Mouse (Mus musculus) kidney, postnatal 0 days (tissue): ENCODE results near the gene Asl. TPM values are rescaled to one million over a fixed set of nuclear protein-coding genes. Genes with fewer than 3 reads are reported as not detected.

Experiments used
- ATAC-seq: fragments of 200-750 bp; cut with Nextera tagmentation; replicated peaks from 2 replicates; pipeline ENCODE4 v1.8.0; 2017; ENCODE audit warnings: low read depth, moderate number of reproducible peaks, moderate TSS enrichment, moderate library complexity; ENCODE audit not compliant: low FRiP score
- DNase-seq: peaks from one replicate; pipeline ENCODE4 v3.0.0-alpha.2; 2016; ENCODE audit warnings: low spot score
- H3K27ac ChIP-seq: fragments of 300-500 bp; sonication (generic); 2 replicates; pipeline ENCODE4 v1.5.1; 2014; ENCODE audit warnings: mild to moderate bottlenecking
- H3K27me3 ChIP-seq: fragments of 300-500 bp; sonication (generic); 2 replicates; pipeline ENCODE4 v1.6.1; 2014; ENCODE audit warnings: low read length, mixed read lengths; ENCODE audit not compliant: insufficient read depth
- H3K36me3 ChIP-seq: fragments of 300-500 bp; sonication (generic); 2 replicates; pipeline ENCODE4 v1.6.1; 2014; ENCODE audit warnings: low read length, mixed read lengths; ENCODE audit not compliant: insufficient read depth
- H3K4me1 ChIP-seq: fragments of 300-500 bp; sonication (generic); replicated peaks from 2 replicates; pipeline ENCODE4 v1.6.1; 2014; ENCODE audit warnings: antibody characterized with exemption, low read length, mixed read lengths; ENCODE audit not compliant: insufficient read depth
- H3K4me2 ChIP-seq: fragments of 300-500 bp; sonication (generic); 2 replicates; pipeline ENCODE4 v1.6.1; 2014; ENCODE audit warnings: mild to moderate bottlenecking, low read length, moderate library complexity, mixed read lengths
- H3K4me3 ChIP-seq: fragments of 300-500 bp; sonication (generic); replicated peaks from 2 replicates; pipeline ENCODE4 v1.5.1; 2014; ENCODE audit warnings: low read depth, low read length
- H3K9ac ChIP-seq: fragments of 300-500 bp; sonication (generic); 2 replicates; pipeline ENCODE4 v1.6.1; 2014; ENCODE audit warnings: low read depth, low read length
- H3K9me3 ChIP-seq: fragments of 300-500 bp; sonication (generic); replicated peaks from 2 replicates; pipeline ENCODE4 v1.6.1; 2016; ENCODE audit warnings: low read length, inconsistent platforms, mixed read lengths
- CTCF ChIP-seq: IDR thresholded peaks from 2 replicates; pipeline ENCODE4 v1.5.1; 2016; ENCODE audit warnings: antibody characterized with exemption, low read depth, mild to moderate bottlenecking, moderate library complexity
- WGBS: fragments of 180-500 bp; shearing (Covaris S2); extraction: QIAGEN DNeasy Blood & Tissue Kit; methylation state at CpG from one replicate; pipeline ENCODE4 v1.1.7; 2014; 5-methylcytosine and 5-hydroxymethylcytosine counted together
- polyA plus RNA-seq: library from polyadenylated mRNA; unstranded; fragments of >200 nt; fragmentation: Nextera tagmentation; extraction: Ambion mirVana; gene quantifications from 2 replicates; pipeline ENCODE4 v1.2.1, GENCODE M21; 2015

Gene Asl
- polyA plus RNA-seq, 1 experiment from 2014 or later: 86.4 TPM

GRCm38 (mm10) chr5:130002301-130003146 is 26.5 kb downstream of the Asl start, which contains the start of gene Gusb:
TSS of gene Gusb (minus strand) at chr5:130003049.
- H3K4me1 ChIP-seq: peaks cover 13% of the 10 kb centered on the region; the same call in 1 of the 2 replicates
- peak within 1 kb of the TSS; percentile 79 for H3K27ac ChIP-seq
- ATAC-seq (peak; percentile 80), DNase-seq (peak; percentile 93)
- H3K9ac ChIP-seq: peak within 1 kb of the TSS; percentile 73
- H3K9me3 ChIP-seq: no peaks in the 10 kb centered on the region
- no peaks in the 10 kb centered on the region for H3K27me3 ChIP-seq
- H3K4me3 ChIP-seq: peak within 1 kb of the TSS; percentile 57
- no peaks in the 10 kb centered on the region for H3K36me3 ChIP-seq
- H3K4me2 ChIP-seq: peak within 1 kb of the TSS; percentile 84
- TF ChIP-seq CTCF: no peak; the same call in 1 of the 2 replicates
- WGBS: under 1% methylated on average over 39 of the region's 39 CpGs

DNA sequence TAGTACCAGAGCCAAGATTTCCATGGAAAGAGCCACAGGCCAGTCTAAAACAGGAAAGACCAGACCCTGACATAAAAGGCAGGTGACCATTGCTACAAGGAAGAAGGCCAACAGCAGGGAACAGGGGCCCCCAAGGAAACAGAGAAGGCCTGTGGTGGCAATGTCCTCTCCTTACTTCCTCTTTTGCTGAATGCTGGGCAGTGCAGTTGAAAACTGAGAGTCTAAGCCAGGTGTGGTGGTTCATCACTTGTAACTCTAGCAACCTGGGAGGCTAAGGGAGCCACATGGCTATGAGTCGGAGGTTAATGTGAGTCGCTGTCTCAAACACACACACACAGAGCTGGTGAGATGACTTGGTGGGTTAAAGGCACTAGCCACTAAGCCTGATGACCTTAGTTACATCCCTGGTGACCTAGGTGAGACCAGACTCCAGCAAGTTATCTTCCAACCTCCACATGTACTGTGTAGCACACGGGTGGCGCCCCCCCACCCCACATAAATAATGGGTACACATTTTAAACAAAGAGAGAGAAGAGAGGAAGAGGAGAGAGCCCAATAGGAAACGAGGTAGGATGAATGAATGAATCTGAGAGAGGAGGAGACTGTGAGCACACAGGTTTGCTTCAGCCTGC is 27.6 kb downstream of the Asl start:
- Histone ChIP-seq H3K27ac (0 out of 2 replicates have a peak overlapping the region, but pooled peaks have one; percentile 79), H3K4me3 (no peak overlapping the region), H3K27me3 (no peaks in the 10 kb centered on the region), H3K4me1 (peaks cover 13% of the 10 kb centered on the region; the same call in 1 of the 2 replicates), H3K36me3 (no peaks in the 10 kb centered on the region), H3K4me2 (peak overlapping the region; percentile 84), H3K9ac (no peak overlapping the region), H3K9me3 (no peaks in the 10 kb centered on the region)
- no peak for DNase-seq
- no peak for TF ChIP-seq CTCF
- no peak for ATAC-seq
- 48% methylated on average over 5 of the region's 5 CpGs for WGBS

DNA sequence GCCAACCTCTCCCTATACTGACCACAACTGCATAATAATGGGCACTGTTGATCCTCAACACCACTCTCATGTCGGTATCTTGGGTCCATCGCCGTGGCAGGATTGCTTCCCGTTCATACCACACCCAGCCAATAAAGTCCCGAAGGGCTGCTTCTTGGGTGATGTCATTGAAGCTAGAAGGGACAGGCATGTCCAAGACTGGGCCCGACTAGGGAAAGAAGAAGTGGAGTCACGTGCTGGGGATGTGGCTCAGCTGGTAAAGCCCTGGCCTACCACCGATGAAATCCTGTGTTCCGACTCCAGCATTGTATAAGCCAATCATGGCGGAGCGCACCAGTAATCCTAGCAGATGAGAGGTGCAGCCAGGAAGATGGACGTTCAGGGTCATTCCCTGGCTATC is 28.3 kb downstream of the Asl start:
- WGBS: 87% methylated on average over 12 of the region's 12 CpGs
- Histone ChIP-seq H3K4me3 (no peak overlapping the region), H3K36me3 (no peaks in the 10 kb centered on the region), H3K27me3 (no peaks in the 10 kb centered on the region), H3K4me2 (no peak overlapping the region), H3K4me1 (peaks cover 13% of the 10 kb centered on the region; the same call in 1 of the 2 replicates), H3K9me3 (no peaks in the 10 kb centered on the region), H3K27ac (no peak overlapping the region), H3K9ac (no peak overlapping the region)
- DNase-seq (no peak), ATAC-seq (no peak)
- TF ChIP-seq CTCF: no peak

DNA sequence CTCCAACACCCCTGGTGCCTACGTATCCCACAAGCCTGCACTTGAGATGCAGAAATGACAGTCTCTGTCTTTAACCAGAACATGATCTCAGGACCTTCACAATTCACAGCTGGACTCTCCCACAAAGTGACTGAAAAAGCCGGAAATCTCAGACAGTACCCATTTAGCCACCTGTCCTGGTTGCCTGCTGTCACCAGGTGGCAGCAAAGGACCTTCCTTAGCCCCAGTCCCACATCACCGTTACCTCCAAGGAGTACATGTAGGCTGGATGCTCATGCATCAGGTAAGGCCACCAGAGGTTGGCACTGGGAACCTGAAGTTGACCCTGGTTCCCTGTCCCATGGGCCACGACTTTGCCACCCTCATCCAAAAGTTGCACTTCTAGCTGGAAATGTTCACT is 29.9 kb downstream of the Asl start:
- Histone ChIP-seq H3K27ac (no peak overlapping the region), H3K4me2 (no peak overlapping the region), H3K36me3 (0 out of 2 replicates have a peak, but pooled peaks cover 3% of the 10 kb centered on the region), H3K9ac (no peak overlapping the region), H3K27me3 (no peaks in the 10 kb centered on the region), H3K4me3 (no peak overlapping the region), H3K4me1 (peaks cover 13% of the 10 kb centered on the region; the same call in 1 of the 2 replicates), H3K9me3 (no peaks in the 10 kb centered on the region)
- no peak for ATAC-seq
- 28% methylated on average over 4 of the region's 4 CpGs for WGBS
- TF ChIP-seq CTCF: peak; percentile 88
- peak; percentile 81 for DNase-seq

DNA sequence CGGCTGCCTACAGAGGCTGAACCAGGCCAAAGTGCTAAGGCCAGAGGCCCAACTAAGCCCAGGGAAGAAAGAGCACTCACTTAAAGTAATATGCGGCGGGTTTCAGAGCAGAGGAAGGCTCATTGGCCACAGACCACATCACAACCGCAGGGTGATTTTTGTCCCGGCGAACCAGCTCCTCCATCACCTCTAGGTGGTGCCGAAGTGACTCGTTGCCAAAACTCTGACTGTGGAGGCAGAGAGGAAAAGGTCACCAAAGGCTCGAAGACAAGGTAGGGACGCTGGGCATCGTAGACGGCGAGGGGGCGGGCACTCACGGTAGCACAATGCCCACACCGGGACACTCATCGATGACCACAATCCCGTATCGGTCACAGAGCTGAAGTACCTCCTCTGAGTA is 31.3 kb downstream of the Asl start:
- 73% methylated on average over 19 of the region's 19 CpGs for WGBS
- H3K4me3 ChIP-seq: no peak overlapping the region
- ATAC-seq: no peak
- H3K9ac ChIP-seq: no peak overlapping the region
- 0 out of 2 replicates have a peak, but pooled peaks cover 3% of the 10 kb centered on the region for H3K36me3 ChIP-seq
- DNase-seq: no peak
- no peaks in the 10 kb centered on the region for H3K27me3 ChIP-seq
- TF ChIP-seq CTCF: peak; percentile 27; the same call in 1 of the 2 replicates
- H3K4me1 ChIP-seq: peaks cover 8% of the 10 kb centered on the region; the same call in 1 of the 2 replicates
- no peaks in the 10 kb centered on the region for H3K9me3 ChIP-seq
- H3K27ac ChIP-seq: no peak overlapping the region
- H3K4me2 ChIP-seq: no peak overlapping the region

DNA sequence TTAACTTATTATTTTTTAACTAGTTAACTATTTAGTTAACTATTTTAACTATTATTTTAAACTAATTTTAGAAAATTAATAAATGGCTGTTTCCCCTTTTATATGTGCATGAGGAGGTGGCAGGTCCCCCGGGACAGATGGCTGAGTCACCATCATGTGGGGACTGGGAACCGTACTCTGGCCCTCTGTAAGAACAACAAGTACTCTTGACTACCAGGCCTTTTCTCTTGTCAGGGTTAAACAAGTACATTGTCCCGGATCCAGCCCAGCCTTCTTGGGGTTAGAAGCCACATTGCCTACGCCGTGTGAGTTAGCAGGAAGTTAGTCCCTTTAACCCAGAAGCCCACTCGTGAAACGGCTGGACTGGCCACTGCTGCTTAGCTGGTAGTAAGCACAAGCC is 34.1 kb downstream of the Asl start:
- H3K4me2 ChIP-seq: no peak overlapping the region
- H3K4me1 ChIP-seq: no peaks in the 10 kb centered on the region
- H3K27me3 ChIP-seq: no peaks in the 10 kb centered on the region
- H3K36me3 ChIP-seq: 0 out of 2 replicates have a peak, but pooled peaks cover 3% of the 10 kb centered on the region
- DNase-seq (no peak), ATAC-seq (no peak)
- no peak for TF ChIP-seq CTCF
- no peak overlapping the region for H3K9ac ChIP-seq
- H3K27ac ChIP-seq: no peak overlapping the region
- no peaks in the 10 kb centered on the region for H3K9me3 ChIP-seq
- 92% methylated on average over 7 of the region's 7 CpGs for WGBS
- H3K4me3 ChIP-seq: no peak overlapping the region
